In the genomic region with DNA sequence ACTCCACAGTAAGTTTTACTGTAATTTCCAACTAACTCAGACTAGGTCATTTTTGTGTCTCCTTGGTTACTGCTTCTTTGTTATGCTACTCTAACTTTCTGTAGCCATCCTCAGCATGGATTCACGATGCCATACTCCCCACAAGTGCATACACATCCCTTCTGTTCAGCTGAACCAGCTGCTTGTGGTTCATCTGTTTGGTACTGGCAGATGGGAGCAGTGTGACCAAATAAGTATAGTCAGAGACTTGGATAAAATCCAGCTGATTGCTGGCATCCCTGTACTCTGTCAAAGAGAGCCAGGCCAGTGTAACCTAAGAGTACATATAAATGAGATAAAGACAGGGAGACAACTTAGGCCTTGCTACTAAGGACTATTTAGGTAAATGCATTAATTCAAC, we compare ENCODE assay signal across 7 mouse cellular contexts.
DNase-seq lines count a peak whose midpoint lies in the region; ATAC-seq and TF ChIP-seq lines count a peak whose summit lies in the region.

No protein-coding gene starts in this region.

- no peak overlapping the region for H3K4me3 ChIP-seq in forebrain, embryonic 12.5 days (replicated peaks)
- H3K4me3 ChIP-seq in layer of hippocampus, adult 2 months: no peak overlapping the region
- no peak overlapping the region for H3K4me3 ChIP-seq in lung, postnatal 0 days (ENCODE audit: low read depth, low read length)

- no peak for TF ChIP-seq EP300 in lung, postnatal 0 days (IDR thresholded peaks at IDR 0.05)

- H3K9ac ChIP-seq in forebrain, embryonic 12.5 days: no peak overlapping the region
- no peak overlapping the region for H3K9ac ChIP-seq in lung, postnatal 0 days (replicated peaks; ENCODE audit: low read depth)

- no peak for TF ChIP-seq CTCF in layer of hippocampus, adult 2 months (conservative IDR thresholded peaks at IDR 0.05)
- TF ChIP-seq CTCF in lung, postnatal 0 days (IDR thresholded peaks at IDR 0.05): no peak

- H3K27me3 ChIP-seq in forebrain, embryonic 12.5 days: no peaks in the 10 kb centered on the region
- H3K27me3 ChIP-seq in lung, postnatal 0 days (replicated peaks; ENCODE audit: insufficient read depth, low read length): no peaks in the 10 kb centered on the region

- WGBS in forebrain, embryonic 12.5 days: 28% methylated on average over 1 of the region's 1 CpGs
- WGBS in lung, postnatal 0 days: 31% methylated on average over 1 of the region's 1 CpGs

- peaks cover 10% of the 10 kb centered on the region for H3K4me1 ChIP-seq in forebrain, embryonic 12.5 days
- H3K4me1 ChIP-seq in lung, postnatal 0 days (ENCODE audit: insufficient read depth, low read depth, low read length): no peaks in the 10 kb centered on the region

- H3K27ac ChIP-seq in forebrain, embryonic 12.5 days: 0 out of 2 replicates have a peak overlapping the region, but pooled peaks have one; percentile 46
- peak overlapping the region; percentile 32; the same call in 1 of the 2 replicates for H3K27ac ChIP-seq in layer of hippocampus, adult 2 months
- H3K27ac ChIP-seq in lung, postnatal 0 days (ENCODE audit: low read length): no peak overlapping the region

- H3K4me2 ChIP-seq in forebrain, embryonic 12.5 days: no peak overlapping the region
- H3K4me2 ChIP-seq in lung, postnatal 0 days (replicated peaks; ENCODE audit: low read depth, low read length): no peak overlapping the region

- H3K9me3 ChIP-seq in forebrain, embryonic 12.5 days: no peaks in the 10 kb centered on the region
- H3K9me3 ChIP-seq in lung, postnatal 0 days (ENCODE audit: low read length): no peaks in the 10 kb centered on the region

- no peaks in the 10 kb centered on the region for H3K36me3 ChIP-seq in forebrain, embryonic 12.5 days (replicated peaks)
- no peaks in the 10 kb centered on the region for H3K36me3 ChIP-seq in lung, postnatal 0 days (ENCODE audit: insufficient read depth, low read length)

- peak; percentile 87 for ATAC-seq in forebrain, embryonic 12.5 days (ENCODE audit: low FRiP score)
- no peak for ATAC-seq in lung, postnatal 0 days

- peak; percentile 47 for DNase-seq in cerebellum, adult 9-10 months
- DNase-seq in layer of hippocampus, adult 2 months (ENCODE audit: low spot score in 2 of 2): peak; percentile 29 to 47
- DNase-seq in neural tube, embryonic 10.5 days (ENCODE audit: extremely low spot score, low spot score): peak; percentile 14
- DNase-seq in spleen, adult 12 weeks (ENCODE audit: low spot score): no peak
- DNase-seq in lung, postnatal 0 days (ENCODE audit: low spot score): no peak
- no peak for DNase-seq in urinary bladder, postnatal 14 days (ENCODE audit: low spot score)

Comparison
In these comparisons a context has a peak if more than half of its experiments do, and no peak if none do; other contexts are left out.
1. DNase-seq: peak in cerebellum, adult 9-10 months (single experiment), layer of hippocampus, adult 2 months (2 of 2) and neural tube, embryonic 10.5 days (single experiment); none in spleen, adult 12 weeks (single experiment), lung, postnatal 0 days (single experiment) and urinary bladder, postnatal 14 days (single experiment).